Mouse (Mus musculus) hindbrain, embryonic 13.5 days (tissue): ENCODE measurements at regions not wholly inside any gene's neighbourhood (a gene's known extent, or its start where the extent isn't known, plus 50 kb on each side); places are given as distances from the start of the nearest gene placed in this dataset.

ENCODE experiments used
- ATAC-seq: fragments of 200-750 bp; cut with Nextera tagmentation; 2 replicates; pipeline ENCODE4 v1.8.0; 2017; ENCODE audit warnings: moderate TSS enrichment; ENCODE audit not compliant: low FRiP score
- H3K27ac ChIP-seq: fragments of 300-500 bp; sonication (generic); 2 replicates; pipeline ENCODE4 v1.5.1; 2015; ENCODE audit warnings: inconsistent platforms, mild to moderate bottlenecking, moderate library complexity
- H3K27me3 ChIP-seq: fragments of 300-500 bp; sonication (generic); 2 replicates; pipeline ENCODE4 v1.6.1; 2015; ENCODE audit warnings: mild to moderate bottlenecking, inconsistent platforms
- H3K36me3 ChIP-seq: fragments of 300-500 bp; sonication (generic); 2 replicates; pipeline ENCODE4 v1.6.1; 2015; ENCODE audit warnings: mild to moderate bottlenecking, inconsistent platforms
- H3K4me1 ChIP-seq: fragments of 300-500 bp; sonication (generic); replicated peaks from 2 replicates; pipeline ENCODE4 v1.6.1; 2015; ENCODE audit warnings: inconsistent platforms
- H3K4me2 ChIP-seq: fragments of 300-500 bp; sonication (generic); 2 replicates; pipeline ENCODE4 v1.6.1; 2015; ENCODE audit warnings: inconsistent platforms, mild to moderate bottlenecking, moderate library complexity
- H3K4me3 ChIP-seq: fragments of 300-500 bp; sonication (generic); 2 replicates; pipeline ENCODE4 v1.5.1; 2015; ENCODE audit warnings: mild to moderate bottlenecking, inconsistent platforms
- H3K9ac ChIP-seq: fragments of 300-500 bp; sonication (generic); 2 replicates; pipeline ENCODE4 v1.6.1; 2015; ENCODE audit warnings: mild to moderate bottlenecking, inconsistent platforms
- H3K9me3 ChIP-seq: fragments of 300-500 bp; sonication (generic); 2 replicates; pipeline ENCODE4 v1.6.1; 2016; ENCODE audit warnings: inconsistent platforms
- WGBS: fragments of 180-500 bp; shearing (Covaris S2); methylation state at CpG from one replicate; pipeline ENCODE4 v1.1.7; 2015; 5-methylcytosine and 5-hydroxymethylcytosine counted together

DNA sequence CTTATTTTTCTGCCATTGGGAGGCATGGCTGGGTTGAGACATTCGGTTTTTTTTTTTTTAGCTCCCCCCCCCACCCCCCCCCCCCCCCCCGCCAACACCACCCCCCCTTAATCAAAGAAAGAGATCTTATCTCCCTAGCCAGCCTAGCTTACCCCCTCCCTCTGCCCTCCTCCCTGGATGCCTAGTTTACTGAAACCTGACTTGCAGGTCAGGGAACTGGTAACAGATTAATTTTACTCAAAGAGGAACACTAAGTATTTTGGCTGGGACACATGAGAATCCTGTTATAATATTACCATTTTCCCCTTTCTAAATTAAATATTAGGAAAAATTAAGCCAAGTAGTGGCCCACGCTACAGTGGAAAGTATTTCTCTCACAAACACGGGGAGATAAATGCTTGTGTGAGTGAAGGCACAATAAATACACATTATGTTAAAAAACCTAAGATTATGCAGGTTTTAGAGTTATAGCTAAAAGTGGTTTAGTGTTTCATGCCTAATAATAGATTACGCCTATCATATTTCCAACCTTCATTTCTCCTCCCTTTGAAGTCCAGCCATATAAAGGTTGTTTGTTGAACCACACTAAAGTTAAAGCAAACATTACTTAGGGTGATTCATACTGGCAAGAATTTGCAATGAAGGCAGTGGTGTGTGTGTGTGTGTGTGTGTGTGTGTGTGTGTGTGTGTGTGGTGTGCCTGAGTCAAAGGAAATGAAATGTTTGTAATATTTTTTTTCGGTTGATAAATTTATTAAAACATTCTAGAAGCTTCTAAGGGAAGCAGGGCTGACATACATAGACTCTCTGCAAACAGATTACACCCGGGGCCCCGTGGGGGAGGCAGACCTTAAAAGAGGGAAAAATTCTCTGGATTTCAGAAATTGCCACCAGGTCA lies 76.0 kb upstream of the Arid5b start:
- no peaks in the 10 kb centered on the region for H3K36me3 ChIP-seq
- no peak overlapping the region for H3K4me2 ChIP-seq
- 0 out of 2 replicates have a peak, but pooled peaks cover 2% of the 10 kb centered on the region for H3K9me3 ChIP-seq
- no peak overlapping the region for H3K9ac ChIP-seq
- no peak overlapping the region for H3K4me3 ChIP-seq
- H3K27me3 ChIP-seq: no peaks in the 10 kb centered on the region
- no peak overlapping the region; the same call in 1 of the 2 replicates for H3K27ac ChIP-seq
- ATAC-seq: no peak
- WGBS: 55% methylated on average over 7 of the region's 8 CpGs
- H3K4me1 ChIP-seq: peaks cover 20% of the 10 kb centered on the region

GRCm38 (mm10) chr10:68353692-68354232 lies 75.2 kb upstream of the Arid5b start:
- Histone ChIP-seq H3K27me3 (no peaks in the 10 kb centered on the region), H3K36me3 (no peaks in the 10 kb centered on the region), H3K9me3 (no peaks in the 10 kb centered on the region), H3K9ac (no peak overlapping the region), H3K4me2 (no peak overlapping the region), H3K4me1 (peaks cover 20% of the 10 kb centered on the region), H3K4me3 (no peak overlapping the region), H3K27ac (0 out of 2 replicates have a peak overlapping the region, but pooled peaks have one; percentile 3)
- no peak for ATAC-seq
- 77% methylated on average over 18 of the region's 18 CpGs for WGBS

DNA sequence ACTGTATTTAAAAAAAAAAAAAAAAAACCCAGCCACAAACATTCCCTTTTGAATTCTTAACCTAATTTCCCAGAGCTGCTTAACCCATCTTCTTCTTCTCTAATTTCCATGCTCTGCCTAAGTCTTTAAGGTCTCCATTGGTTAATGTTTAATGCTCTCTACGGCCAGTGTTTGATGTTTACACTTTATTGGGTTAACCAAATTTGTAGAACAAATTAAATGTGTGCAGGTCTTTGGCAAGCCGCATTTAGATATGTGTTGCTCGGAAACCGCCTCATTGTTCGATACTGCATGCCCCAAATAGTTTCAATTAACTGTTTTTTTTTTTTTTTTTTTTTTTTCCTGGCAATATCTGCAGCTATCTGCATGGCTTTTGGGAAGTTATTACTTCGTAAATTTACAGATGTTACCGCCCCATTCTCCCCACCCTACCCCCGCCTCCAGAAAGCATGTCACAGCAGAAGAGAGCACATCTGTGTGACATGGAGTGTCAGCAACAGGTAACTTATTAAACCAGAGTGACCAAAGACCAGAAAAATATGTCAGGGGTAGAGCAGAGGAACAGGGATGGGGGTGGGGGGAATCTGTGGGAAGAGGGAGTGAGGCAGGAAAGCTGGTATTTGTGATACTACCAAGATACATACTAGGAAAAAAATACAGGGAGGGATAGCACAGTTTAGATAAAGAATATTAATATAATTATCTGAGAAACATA lies 73.5 kb upstream of the Arid5b start:
- Histone ChIP-seq H3K4me2 (no peak overlapping the region), H3K9me3 (no peaks in the 10 kb centered on the region), H3K9ac (no peak overlapping the region), H3K4me3 (no peak overlapping the region), H3K27me3 (no peaks in the 10 kb centered on the region), H3K4me1 (peaks cover 20% of the 10 kb centered on the region), H3K27ac (no peak overlapping the region), H3K36me3 (no peaks in the 10 kb centered on the region)
- ATAC-seq: no peak
- WGBS: 60% methylated on average over 8 of the region's 8 CpGs

- H3K36me3 ChIP-seq: no peaks in the 10 kb centered on the region
- no peak overlapping the region for H3K4me3 ChIP-seq
- H3K27me3 ChIP-seq: no peaks in the 10 kb centered on the region
- H3K4me2 ChIP-seq: no peak overlapping the region
- peaks cover 20% of the 10 kb centered on the region for H3K4me1 ChIP-seq
- no peak for ATAC-seq
- WGBS: 78% methylated on average over 5 of the region's 5 CpGs
- no peaks in the 10 kb centered on the region for H3K9me3 ChIP-seq
- no peak overlapping the region for H3K9ac ChIP-seq
- H3K27ac ChIP-seq: no peak overlapping the region
Measured at GRCm38 (mm10) chr10:68351441-68351840, 72.9 kb upstream of the Arid5b start.

- ATAC-seq: no peak
- H3K27me3 ChIP-seq: no peaks in the 10 kb centered on the region
- H3K36me3 ChIP-seq: no peaks in the 10 kb centered on the region
- no peak overlapping the region for H3K9ac ChIP-seq
- peaks cover 15% of the 10 kb centered on the region for H3K4me1 ChIP-seq
- WGBS: 90% methylated on average over 12 of the region's 12 CpGs
- H3K27ac ChIP-seq: no peak overlapping the region
- H3K4me2 ChIP-seq: no peak overlapping the region
- H3K9me3 ChIP-seq: no peaks in the 10 kb centered on the region
- H3K4me3 ChIP-seq: no peak overlapping the region
Measured at GRCm38 (mm10) chr10:68350798-68351197, 72.3 kb upstream of the Arid5b start.

DNA sequence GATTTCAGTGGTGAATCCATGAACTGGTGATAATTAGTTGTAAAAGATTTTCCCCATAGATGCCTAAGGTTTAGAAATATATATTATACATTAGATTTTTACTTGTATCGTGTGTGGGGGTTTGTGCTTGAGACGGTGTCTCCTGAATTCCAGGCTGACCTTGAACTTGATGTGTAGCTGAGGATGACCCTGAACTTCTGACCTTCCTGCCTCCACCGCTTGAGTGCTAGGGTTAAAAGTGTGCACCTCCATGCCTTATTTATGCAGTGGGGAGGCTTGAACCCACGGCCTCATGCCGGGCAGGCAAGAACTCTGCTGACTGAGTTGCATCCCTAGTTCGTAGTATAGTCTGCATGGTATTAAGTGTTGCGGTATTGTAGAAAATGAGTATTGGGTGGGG lies 69.3 kb upstream of the Arid5b start:
- no peak overlapping the region for H3K27ac ChIP-seq
- no peak for ATAC-seq
- WGBS: 92% methylated on average over 7 of the region's 7 CpGs
- no peak overlapping the region for H3K4me3 ChIP-seq
- no peaks in the 10 kb centered on the region for H3K27me3 ChIP-seq
- peaks cover 6% of the 10 kb centered on the region for H3K9me3 ChIP-seq
- H3K4me2 ChIP-seq: no peak overlapping the region
- H3K4me1 ChIP-seq: peaks cover 2% of the 10 kb centered on the region; the same call in 1 of the 2 replicates
- no peaks in the 10 kb centered on the region for H3K36me3 ChIP-seq
- H3K9ac ChIP-seq: no peak overlapping the region

GRCm38 (mm10) chr10:68344991-68345720 lies 66.6 kb upstream of the Arid5b start:
- no peaks in the 10 kb centered on the region for H3K27me3 ChIP-seq
- no peak overlapping the region for H3K4me3 ChIP-seq
- no peak overlapping the region for H3K4me2 ChIP-seq
- no peaks in the 10 kb centered on the region for H3K4me1 ChIP-seq
- peaks cover 13% of the 10 kb centered on the region for H3K9me3 ChIP-seq
- no peak overlapping the region for H3K27ac ChIP-seq
- no peak for ATAC-seq
- 82% methylated on average over 18 of the region's 18 CpGs for WGBS
- H3K9ac ChIP-seq: no peak overlapping the region
- no peaks in the 10 kb centered on the region for H3K36me3 ChIP-seq

DNA sequence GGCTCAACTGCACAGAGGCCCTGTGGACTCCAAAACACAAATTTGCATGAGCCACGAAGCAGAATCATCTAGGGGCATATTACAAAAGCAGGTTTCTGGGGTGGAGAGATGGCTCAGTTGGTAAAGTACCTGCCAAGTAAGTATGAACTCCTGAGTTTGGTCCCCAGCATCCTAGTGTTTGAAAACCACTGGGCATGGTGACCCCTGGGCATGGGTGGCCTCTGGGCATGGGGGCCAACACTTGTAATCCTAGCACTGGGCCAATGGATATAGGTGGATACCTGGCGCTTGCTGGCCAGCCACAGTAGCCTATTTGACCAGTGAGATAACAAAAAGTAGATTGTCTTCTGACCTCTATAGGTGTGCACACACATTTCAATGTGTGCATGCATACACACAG lies 65.7 kb upstream of the Arid5b start:
- Histone ChIP-seq H3K4me1 (no peaks in the 10 kb centered on the region), H3K9me3 (peaks cover 13% of the 10 kb centered on the region), H3K27me3 (no peaks in the 10 kb centered on the region), H3K36me3 (no peaks in the 10 kb centered on the region), H3K27ac (no peak overlapping the region), H3K4me3 (no peak overlapping the region), H3K4me2 (no peak overlapping the region), H3K9ac (no peak overlapping the region)
- no peak for ATAC-seq
- WGBS: 89% methylated on average over 2 of the region's 2 CpGs

DNA sequence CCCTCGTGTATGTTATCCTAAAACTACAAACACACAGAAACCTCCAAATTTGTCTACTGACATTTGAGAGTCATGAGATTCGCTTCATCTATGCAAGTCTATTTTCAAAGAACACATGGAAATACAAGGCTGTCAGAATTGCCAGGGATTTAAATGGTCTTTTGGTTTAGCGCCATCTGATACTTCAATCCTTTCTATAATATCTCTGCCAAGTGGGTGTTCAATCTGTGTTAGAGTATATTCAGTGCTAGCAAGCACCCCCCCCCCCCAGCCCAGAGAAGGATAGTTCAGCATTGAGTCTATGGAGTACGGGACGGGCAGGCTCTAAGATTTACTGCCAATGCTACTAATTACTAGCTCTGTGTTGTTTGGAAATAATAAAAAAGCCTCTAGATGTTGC lies 55.5 kb upstream of the Arid5b start:
- Histone ChIP-seq H3K9ac (no peak overlapping the region), H3K27ac (no peak overlapping the region), H3K4me2 (no peak overlapping the region), H3K4me1 (no peaks in the 10 kb centered on the region), H3K27me3 (no peaks in the 10 kb centered on the region), H3K36me3 (no peaks in the 10 kb centered on the region), H3K4me3 (no peak overlapping the region), H3K9me3 (no peaks in the 10 kb centered on the region)
- 93% methylated on average over 5 of the region's 5 CpGs for WGBS
- ATAC-seq: no peak
